Mouse (Mus musculus): ENCODE results near the gene Pitpnm3. TPM values are rescaled to one million over a fixed set of nuclear protein-coding genes. Genes with fewer than 3 reads are reported as not detected.

Pitpnm3 gene
- polyA plus RNA-seq, 1 experiment from 2014 or later = 0.35 TPM

GRCm38 (mm10) chr11:72145182-72145876, 9.8 kb upstream of the Pitpnm3 start:
- Histone ChIP-seq H3K9ac (ENCODE audit: low read depth, low read length) (no peak overlapping the region), H3K27me3 (replicated peaks; ENCODE audit: control insufficient read depth, insufficient read depth, low read length) (no peaks in the 10 kb centered on the region), H3K9me3 (ENCODE audit: control insufficient read depth, low read length) (no peaks in the 10 kb centered on the region), H3K4me1 (ENCODE audit: control insufficient read depth, insufficient read depth, low read length) (peaks cover 3% of the 10 kb centered on the region; the same call in 1 of the 2 replicates), H3K4me3 (ENCODE audit: low read length) (no peak overlapping the region), H3K27ac (ENCODE audit: low read length) (no peak overlapping the region), H3K4me2 (ENCODE audit: low read depth, low read length) (no peak overlapping the region), H3K36me3 (ENCODE audit: control insufficient read depth, insufficient read depth, low read length) (no peaks in the 10 kb centered on the region)
- 16% methylated on average over 2 of the region's 2 CpGs for WGBS
- no peak for ATAC-seq

GRCm38 (mm10) chr11:72142889-72143288, 7.3 kb upstream of the Pitpnm3 start:
- Histone ChIP-seq H3K4me1 (ENCODE audit: control insufficient read depth, insufficient read depth, low read length) (peaks cover 3% of the 10 kb centered on the region; the same call in 1 of the 2 replicates), H3K27me3 (replicated peaks; ENCODE audit: control insufficient read depth, insufficient read depth, low read length) (no peaks in the 10 kb centered on the region), H3K4me3 (ENCODE audit: low read length) (no peak overlapping the region), H3K4me2 (ENCODE audit: low read depth, low read length) (no peak overlapping the region), H3K9me3 (ENCODE audit: control insufficient read depth, low read length) (no peaks in the 10 kb centered on the region), H3K36me3 (ENCODE audit: control insufficient read depth, insufficient read depth, low read length) (no peaks in the 10 kb centered on the region), H3K27ac (ENCODE audit: low read length) (no peak overlapping the region), H3K9ac (ENCODE audit: low read depth, low read length) (no peak overlapping the region)
- ATAC-seq = peak; percentile 74
- 52% methylated on average over 10 of the region's 10 CpGs for WGBS

GRCm38 (mm10) chr11:72140198-72140597, 4.6 kb upstream of the Pitpnm3 start:
- H3K4me3 ChIP-seq (ENCODE audit: low read length) = no peak overlapping the region
- H3K27ac ChIP-seq (ENCODE audit: low read length) = no peak overlapping the region
- H3K27me3 ChIP-seq (replicated peaks; ENCODE audit: control insufficient read depth, insufficient read depth, low read length) = peaks cover 9% of the 10 kb centered on the region
- 41% methylated on average over 6 of the region's 6 CpGs for WGBS
- H3K4me2 ChIP-seq (ENCODE audit: low read depth, low read length) = no peak overlapping the region
- no peaks in the 10 kb centered on the region for H3K9me3 ChIP-seq (ENCODE audit: control insufficient read depth, low read length)
- no peaks in the 10 kb centered on the region for H3K36me3 ChIP-seq (ENCODE audit: control insufficient read depth, insufficient read depth, low read length)
- peak; percentile 54 for ATAC-seq
- H3K9ac ChIP-seq (ENCODE audit: low read depth, low read length) = no peak overlapping the region
- H3K4me1 ChIP-seq (ENCODE audit: control insufficient read depth, insufficient read depth, low read length) = peaks cover 9% of the 10 kb centered on the region

- WGBS = 40% methylated on average over 11 of the region's 11 CpGs
- H3K4me2 ChIP-seq (ENCODE audit: low read depth, low read length) = peak overlapping the region; percentile 98
- no peak overlapping the region for H3K27ac ChIP-seq (ENCODE audit: low read length)
- peaks cover 25% of the 10 kb centered on the region for H3K4me1 ChIP-seq (ENCODE audit: control insufficient read depth, insufficient read depth, low read length)
- H3K4me3 ChIP-seq (ENCODE audit: low read length) = peak overlapping the region; percentile 65
- no peak for ATAC-seq
- peaks cover 22% of the 10 kb centered on the region for H3K27me3 ChIP-seq (replicated peaks; ENCODE audit: control insufficient read depth, insufficient read depth, low read length)
- H3K36me3 ChIP-seq (ENCODE audit: control insufficient read depth, insufficient read depth, low read length) = no peaks in the 10 kb centered on the region
- H3K9me3 ChIP-seq (ENCODE audit: control insufficient read depth, low read length) = no peaks in the 10 kb centered on the region
- H3K9ac ChIP-seq (ENCODE audit: low read depth, low read length) = peak overlapping the region; percentile 69
Measured at GRCm38 (mm10) chr11:72136231-72136982, 829 bp upstream of the Pitpnm3 start.

GRCm38 (mm10) chr11:72134536-72135382, 819 bp downstream of the Pitpnm3 start:
- peaks cover 22% of the 10 kb centered on the region for H3K27me3 ChIP-seq (replicated peaks; ENCODE audit: control insufficient read depth, insufficient read depth, low read length)
- WGBS = 20% methylated on average over 24 of the region's 24 CpGs
- ATAC-seq = no peak
- peak overlapping the region; percentile 65 for H3K4me3 ChIP-seq (ENCODE audit: low read length)
- peak overlapping the region; percentile 69 for H3K9ac ChIP-seq (ENCODE audit: low read depth, low read length)
- H3K36me3 ChIP-seq (ENCODE audit: control insufficient read depth, insufficient read depth, low read length) = no peaks in the 10 kb centered on the region
- peaks cover 32% of the 10 kb centered on the region for H3K4me1 ChIP-seq (ENCODE audit: control insufficient read depth, insufficient read depth, low read length)
- no peak overlapping the region for H3K27ac ChIP-seq (ENCODE audit: low read length)
- no peaks in the 10 kb centered on the region for H3K9me3 ChIP-seq (ENCODE audit: control insufficient read depth, low read length)
- H3K4me2 ChIP-seq (ENCODE audit: low read depth, low read length) = peak overlapping the region; percentile 98

- Histone ChIP-seq H3K9me3 (ENCODE audit: control insufficient read depth, low read length) (no peaks in the 10 kb centered on the region), H3K4me2 (ENCODE audit: low read depth, low read length) (no peak overlapping the region), H3K27ac (ENCODE audit: low read length) (no peak overlapping the region; the same call in 1 of the 2 replicates), H3K36me3 (ENCODE audit: control insufficient read depth, insufficient read depth, low read length) (no peaks in the 10 kb centered on the region), H3K4me1 (ENCODE audit: control insufficient read depth, insufficient read depth, low read length) (peaks cover 32% of the 10 kb centered on the region), H3K9ac (ENCODE audit: low read depth, low read length) (no peak overlapping the region), H3K27me3 (replicated peaks; ENCODE audit: control insufficient read depth, insufficient read depth, low read length) (peaks cover 22% of the 10 kb centered on the region), H3K4me3 (ENCODE audit: low read length) (no peak overlapping the region)
- WGBS = 59% methylated on average over 10 of the region's 10 CpGs
- no peak for ATAC-seq
Measured at GRCm38 (mm10) chr11:72133075-72133474, 2.5 kb downstream of the Pitpnm3 start.

GRCm38 (mm10) chr11:72132266-72132665, 3.3 kb downstream of the Pitpnm3 start:
- no peak overlapping the region for H3K4me3 ChIP-seq (ENCODE audit: low read length)
- H3K4me1 ChIP-seq (ENCODE audit: control insufficient read depth, insufficient read depth, low read length) = peaks cover 32% of the 10 kb centered on the region
- peaks cover 22% of the 10 kb centered on the region for H3K27me3 ChIP-seq (replicated peaks; ENCODE audit: control insufficient read depth, insufficient read depth, low read length)
- ATAC-seq = peak; percentile 35
- H3K9me3 ChIP-seq (ENCODE audit: control insufficient read depth, low read length) = no peaks in the 10 kb centered on the region
- no peak overlapping the region for H3K4me2 ChIP-seq (ENCODE audit: low read depth, low read length)
- H3K9ac ChIP-seq (ENCODE audit: low read depth, low read length) = no peak overlapping the region
- H3K27ac ChIP-seq (ENCODE audit: low read length) = peak overlapping the region; percentile 13
- H3K36me3 ChIP-seq (ENCODE audit: control insufficient read depth, insufficient read depth, low read length) = no peaks in the 10 kb centered on the region
- WGBS = 18% methylated on average over 3 of the region's 3 CpGs

GRCm38 (mm10) chr11:72131697-72132096, 3.9 kb downstream of the Pitpnm3 start:
- WGBS = 90% methylated on average over 1 of the region's 1 CpGs
- no peaks in the 10 kb centered on the region for H3K36me3 ChIP-seq (ENCODE audit: control insufficient read depth, insufficient read depth, low read length)
- no peak overlapping the region for H3K9ac ChIP-seq (ENCODE audit: low read depth, low read length)
- no peak overlapping the region for H3K4me3 ChIP-seq (ENCODE audit: low read length)
- H3K4me2 ChIP-seq (ENCODE audit: low read depth, low read length) = no peak overlapping the region
- H3K27me3 ChIP-seq (replicated peaks; ENCODE audit: control insufficient read depth, insufficient read depth, low read length) = peaks cover 19% of the 10 kb centered on the region
- no peaks in the 10 kb centered on the region for H3K9me3 ChIP-seq (ENCODE audit: control insufficient read depth, low read length)
- no peak for ATAC-seq
- peaks cover 32% of the 10 kb centered on the region for H3K4me1 ChIP-seq (ENCODE audit: control insufficient read depth, insufficient read depth, low read length)
- no peak overlapping the region for H3K27ac ChIP-seq (ENCODE audit: low read length)

- WGBS = 81% methylated on average over 3 of the region's 3 CpGs
- Histone ChIP-seq H3K4me2 (ENCODE audit: low read depth, low read length) (no peak overlapping the region), H3K27ac (ENCODE audit: low read length) (no peak overlapping the region), H3K4me1 (ENCODE audit: control insufficient read depth, insufficient read depth, low read length) (peaks cover 28% of the 10 kb centered on the region), H3K36me3 (ENCODE audit: control insufficient read depth, insufficient read depth, low read length) (no peaks in the 10 kb centered on the region), H3K4me3 (ENCODE audit: low read length) (no peak overlapping the region), H3K9me3 (ENCODE audit: control insufficient read depth, low read length) (no peaks in the 10 kb centered on the region), H3K9ac (ENCODE audit: low read depth, low read length) (no peak overlapping the region), H3K27me3 (replicated peaks; ENCODE audit: control insufficient read depth, insufficient read depth, low read length) (peaks cover 17% of the 10 kb centered on the region)
- ATAC-seq = no peak
Measured at GRCm38 (mm10) chr11:72130905-72131304, 4.7 kb downstream of the Pitpnm3 start.
